Mouse (Mus musculus) neural tube, embryonic 13.5 days (tissue): Measurements from ENCODE around the gene Pakap. TPM values are rescaled to one million over a fixed set of nuclear protein-coding genes. Genes with fewer than 3 reads are reported as not detected.
A peak's percentile ranks its signal among the peaks of the same experiment; 100 is the strongest.

ENCODE experiments used
- ATAC-seq: fragments of 200-750 bp; cut with Nextera tagmentation; 2 replicates; pipeline ENCODE4 v1.8.0; 2017; ENCODE audit warnings: low read depth, mild to moderate bottlenecking, moderate TSS enrichment, moderate library complexity
- H3K27ac ChIP-seq: fragments of 300-500 bp; sonication (generic); replicated peaks from 2 replicates; pipeline ENCODE4 v1.5.1; 2015; ENCODE audit warnings: moderate library complexity, mild to moderate bottlenecking, inconsistent platforms
- H3K27me3 ChIP-seq: fragments of 300-500 bp; sonication (generic); 2 replicates; pipeline ENCODE4 v1.6.1; 2015; ENCODE audit warnings: mild to moderate bottlenecking, inconsistent platforms
- H3K36me3 ChIP-seq: fragments of 300-500 bp; sonication (generic); 2 replicates; pipeline ENCODE4 v1.6.1; 2015; ENCODE audit warnings: mild to moderate bottlenecking, inconsistent platforms
- H3K4me1 ChIP-seq: fragments of 300-500 bp; sonication (generic); replicated peaks from 2 replicates; pipeline ENCODE4 v1.6.1; 2015; ENCODE audit warnings: inconsistent platforms
- H3K4me2 ChIP-seq: fragments of 300-500 bp; sonication (generic); 2 replicates; pipeline ENCODE4 v1.6.1; 2015; ENCODE audit warnings: inconsistent platforms, mild to moderate bottlenecking, moderate library complexity
- H3K4me3 ChIP-seq: fragments of 300-500 bp; sonication (generic); 2 replicates; pipeline ENCODE4 v1.5.1; 2015; ENCODE audit warnings: mild to moderate bottlenecking, inconsistent platforms
- H3K9ac ChIP-seq: fragments of 300-500 bp; sonication (generic); 2 replicates; pipeline ENCODE4 v1.6.1; 2015; ENCODE audit warnings: moderate library complexity, mild to moderate bottlenecking, inconsistent platforms
- H3K9me3 ChIP-seq: fragments of 300-500 bp; sonication (generic); 2 replicates; pipeline ENCODE4 v1.6.1; 2016; ENCODE audit warnings: inconsistent platforms
- WGBS: fragments of 180-500 bp; shearing (Covaris S2); methylation state at CpG from one replicate; pipeline ENCODE4 v1.1.7; 2015; 5-methylcytosine and 5-hydroxymethylcytosine counted together
- polyA plus RNA-seq: library from polyadenylated mRNA; unstranded; fragments of >200 nt; fragmentation: Nextera tagmentation; extraction: Ambion mirVana; gene quantifications from 2 replicates; pipeline ENCODE4 v1.2.1, GENCODE M21; 2015

The Pakap gene
- polyA plus RNA-seq, 1 experiment from 2014 or later: 9.1 TPM

- no peak overlapping the region for H3K4me2 ChIP-seq
- no peak overlapping the region for H3K4me3 ChIP-seq
- H3K4me1 ChIP-seq: peaks cover 3% of the 10 kb centered on the region; the same call in 1 of the 2 replicates
These were observed 359.7 kb downstream of the Pakap start for GRCm38 (mm10) chr4:57927464-57928205.

GRCm38 (mm10) chr4:57930559-57931170, 362.7 kb downstream of the Pakap start:
- H3K27me3 ChIP-seq: no peaks in the 10 kb centered on the region
- no peak overlapping the region for H3K4me3 ChIP-seq
- no peak overlapping the region for H3K4me2 ChIP-seq
- WGBS: 81% methylated on average over 5 of the region's 5 CpGs
- H3K9ac ChIP-seq: no peak overlapping the region
- H3K4me1 ChIP-seq: no peaks in the 10 kb centered on the region
- no peak for ATAC-seq
- H3K27ac ChIP-seq: no peak overlapping the region
- H3K9me3 ChIP-seq: peaks cover 4% of the 10 kb centered on the region; the same call in 1 of the 2 replicates
- no peaks in the 10 kb centered on the region for H3K36me3 ChIP-seq

More at GRCm38 (mm10) chr4:57927464-57928205, 359.7 kb downstream of the Pakap start:
- H3K9ac ChIP-seq: no peak overlapping the region
- H3K27ac ChIP-seq: no peak overlapping the region
- peaks cover under 1% of the 10 kb centered on the region; the same call in 1 of the 2 replicates for H3K9me3 ChIP-seq
- H3K36me3 ChIP-seq: no peaks in the 10 kb centered on the region
- ATAC-seq: peak; percentile 43; the same call in 1 of the 2 replicates
- 27% methylated on average over 3 of the region's 3 CpGs for WGBS
- no peaks in the 10 kb centered on the region for H3K27me3 ChIP-seq

GRCm38 (mm10) chr4:57934181-57934580, 366.2 kb downstream of the Pakap start:
- Histone ChIP-seq H3K4me3 (no peak overlapping the region), H3K36me3 (no peaks in the 10 kb centered on the region), H3K4me1 (no peaks in the 10 kb centered on the region), H3K9me3 (peaks cover 4% of the 10 kb centered on the region; the same call in 1 of the 2 replicates), H3K4me2 (no peak overlapping the region), H3K27ac (no peak overlapping the region), H3K9ac (no peak overlapping the region), H3K27me3 (no peaks in the 10 kb centered on the region)
- 77% methylated on average over 5 of the region's 5 CpGs for WGBS
- no peak for ATAC-seq

- 83% methylated on average over 6 of the region's 6 CpGs for WGBS
- no peak for ATAC-seq
- H3K4me3 ChIP-seq: no peak overlapping the region
- no peaks in the 10 kb centered on the region for H3K4me1 ChIP-seq
- H3K9ac ChIP-seq: no peak overlapping the region
- H3K36me3 ChIP-seq: peaks cover 6% of the 10 kb centered on the region
- no peak overlapping the region for H3K27ac ChIP-seq
- no peaks in the 10 kb centered on the region for H3K27me3 ChIP-seq
- no peak overlapping the region for H3K4me2 ChIP-seq
- peaks cover 4% of the 10 kb centered on the region; the same call in 1 of the 2 replicates for H3K9me3 ChIP-seq
These were observed 369.3 kb downstream of the Pakap start for GRCm38 (mm10) chr4:57937292-57937691.

GRCm38 (mm10) chr4:57940631-57941030, 372.7 kb downstream of the Pakap start:
- peaks cover 38% of the 10 kb centered on the region for H3K36me3 ChIP-seq
- no peak for ATAC-seq
- no peak overlapping the region for H3K9ac ChIP-seq
- H3K27ac ChIP-seq: no peak overlapping the region
- WGBS: 93% methylated on average over 4 of the region's 4 CpGs
- no peaks in the 10 kb centered on the region for H3K4me1 ChIP-seq
- no peak overlapping the region for H3K4me2 ChIP-seq
- H3K27me3 ChIP-seq: no peaks in the 10 kb centered on the region
- H3K4me3 ChIP-seq: no peak overlapping the region
- H3K9me3 ChIP-seq: no peaks in the 10 kb centered on the region

GRCm38 (mm10) chr4:57942892-57943291, 374.9 kb downstream of the Pakap start:
- ATAC-seq: no peak
- H3K4me1 ChIP-seq: no peaks in the 10 kb centered on the region

More at GRCm38 (mm10) chr4:57942892-57943291, 374.9 kb downstream of the Pakap start:
- Histone ChIP-seq H3K4me3 (no peak overlapping the region), H3K27me3 (no peaks in the 10 kb centered on the region), H3K4me2 (no peak overlapping the region), H3K9me3 (no peaks in the 10 kb centered on the region), H3K9ac (no peak overlapping the region), H3K36me3 (peaks cover 55% of the 10 kb centered on the region), H3K27ac (no peak overlapping the region)
- WGBS: 94% methylated on average over 2 of the region's 2 CpGs

Other genes starting within 250 kb of the Pakap start
- 7.8 and 9.0 TPM in 2 replicates for gene Palm2, start 133.9 kb upstream of the Pakap start, polyA plus RNA-seq
- gene Akap2, start 149.5 kb downstream of the Pakap start, polyA plus RNA-seq: 14.6 and 18.7 TPM in 2 replicates